Mouse (Mus musculus) limb, embryonic 10.5 days (tissue): ENCODE measurements around the gene Stab1. TPM values are rescaled to one million over a fixed set of nuclear protein-coding genes. Genes with fewer than 3 reads are reported as not detected.

ENCODE experiments used
- DNase-seq: peaks from one replicate; pipeline ENCODE4 v3.0.0-alpha.2; 2017; ENCODE audit warnings: low spot score
- H3K27ac ChIP-seq: fragments of 300-500 bp; sonication (generic); 2 replicates; pipeline ENCODE4 v1.5.1; 2016; ENCODE audit warnings: mild to moderate bottlenecking
- H3K27me3 ChIP-seq: fragments of 300-500 bp; sonication (generic); 2 replicates; pipeline ENCODE4 v1.6.1; 2016; ENCODE audit warnings: low read depth, mild to moderate bottlenecking; ENCODE audit not compliant: poor library complexity, severe bottlenecking
- H3K36me3 ChIP-seq: fragments of 300-500 bp; sonication (generic); 2 replicates; pipeline ENCODE4 v1.6.1; 2016; ENCODE audit warnings: mild to moderate bottlenecking, moderate library complexity
- H3K4me1 ChIP-seq: fragments of 300-500 bp; sonication (generic); 2 replicates; pipeline ENCODE4 v1.6.1; 2016
- H3K4me3 ChIP-seq: fragments of 300-500 bp; sonication (generic); 2 replicates; pipeline ENCODE4 v1.5.1; 2016; ENCODE audit warnings: mild to moderate bottlenecking, moderate library complexity
- H3K9me3 ChIP-seq: fragments of 300-500 bp; sonication (generic); replicated peaks from 2 replicates; pipeline ENCODE4 v1.6.1; 2016; ENCODE audit warnings: mild to moderate bottlenecking
- WGBS: fragments of 180-500 bp; shearing (Covaris S2); methylation state at CpG from one replicate; pipeline ENCODE4 v1.1.7; 2016; 5-methylcytosine and 5-hydroxymethylcytosine counted together
- polyA plus RNA-seq: library from polyadenylated mRNA; unstranded; fragments of >200 nt; fragmentation: Nextera tagmentation; extraction: Ambion mirVana; gene quantifications from 2 replicates; pipeline ENCODE4 v1.2.1, GENCODE M21; 2016

Gene Stab1
- polyA plus RNA-seq, 1 experiment from 2014 or later = 14.5 TPM

- H3K27me3 ChIP-seq = no peaks in the 10 kb centered on the region
- 88% methylated on average over 13 of the region's 13 CpGs for WGBS
- no peak overlapping the region for H3K27ac ChIP-seq
- H3K9me3 ChIP-seq = no peaks in the 10 kb centered on the region
- no peak overlapping the region for H3K4me3 ChIP-seq
- H3K4me1 ChIP-seq = peaks cover 15% of the 10 kb centered on the region
- H3K36me3 ChIP-seq = peaks cover 65% of the 10 kb centered on the region
- no peak for DNase-seq
These were observed 2.5 kb upstream of the Stab1 start for GRCm38 (mm10) chr14:31170963-31171362.

- no peaks in the 10 kb centered on the region for H3K9me3 ChIP-seq
- 83% methylated on average over 6 of the region's 6 CpGs for WGBS
- H3K27me3 ChIP-seq = no peaks in the 10 kb centered on the region
- DNase-seq = no peak
- H3K4me1 ChIP-seq = peaks cover 19% of the 10 kb centered on the region
- H3K27ac ChIP-seq = no peak overlapping the region
- H3K4me3 ChIP-seq = no peak overlapping the region
- peaks cover 51% of the 10 kb centered on the region for H3K36me3 ChIP-seq
These were observed 1.1 kb upstream of the Stab1 start for GRCm38 (mm10) chr14:31169508-31169907.

GRCm38 (mm10) chr14:31166827-31167226 lies 1.6 kb downstream of the Stab1 start:
- Histone ChIP-seq H3K4me1 (peaks cover 19% of the 10 kb centered on the region), H3K36me3 (peaks cover 28% of the 10 kb centered on the region), H3K4me3 (peak overlapping the region; percentile 27), H3K27ac (0 out of 2 replicates have a peak overlapping the region, but pooled peaks have one; percentile 27), H3K9me3 (no peaks in the 10 kb centered on the region), H3K27me3 (no peaks in the 10 kb centered on the region)
- WGBS = 74% methylated on average over 9 of the region's 9 CpGs
- DNase-seq = no peak

- no peak for DNase-seq
- peaks cover 19% of the 10 kb centered on the region for H3K4me1 ChIP-seq
- WGBS = 49% methylated on average over 10 of the region's 10 CpGs
- no peaks in the 10 kb centered on the region for H3K9me3 ChIP-seq
- 0 out of 2 replicates have a peak overlapping the region, but pooled peaks have one; percentile 27 for H3K4me3 ChIP-seq
- H3K27ac ChIP-seq = 0 out of 2 replicates have a peak overlapping the region, but pooled peaks have one; percentile 27
- peaks cover 20% of the 10 kb centered on the region for H3K36me3 ChIP-seq
- no peaks in the 10 kb centered on the region for H3K27me3 ChIP-seq
These were observed 2.3 kb downstream of the Stab1 start for GRCm38 (mm10) chr14:31165991-31166630.

- H3K27ac ChIP-seq = no peak overlapping the region
- peaks cover 20% of the 10 kb centered on the region for H3K4me1 ChIP-seq
- peaks cover 14% of the 10 kb centered on the region for H3K36me3 ChIP-seq
- no peaks in the 10 kb centered on the region for H3K9me3 ChIP-seq
- no peaks in the 10 kb centered on the region for H3K27me3 ChIP-seq
- no peak for DNase-seq
- H3K4me3 ChIP-seq = no peak overlapping the region
- WGBS = 69% methylated on average over 7 of the region's 7 CpGs
These were observed 3.0 kb downstream of the Stab1 start for GRCm38 (mm10) chr14:31165458-31165857.

GRCm38 (mm10) chr14:31165010-31165409 lies 3.4 kb downstream of the Stab1 start:
- Histone ChIP-seq H3K27me3 (no peaks in the 10 kb centered on the region), H3K36me3 (peaks cover 9% of the 10 kb centered on the region), H3K4me1 (peaks cover 23% of the 10 kb centered on the region), H3K4me3 (no peak overlapping the region), H3K9me3 (no peaks in the 10 kb centered on the region), H3K27ac (no peak overlapping the region)
- 77% methylated on average over 2 of the region's 2 CpGs for WGBS
- DNase-seq = no peak

- 85% methylated on average over 8 of the region's 8 CpGs for WGBS
- Histone ChIP-seq H3K4me3 (no peak overlapping the region), H3K27ac (no peak overlapping the region), H3K36me3 (0 out of 2 replicates have a peak, but pooled peaks cover 4% of the 10 kb centered on the region), H3K9me3 (no peaks in the 10 kb centered on the region), H3K27me3 (no peaks in the 10 kb centered on the region), H3K4me1 (peaks cover 23% of the 10 kb centered on the region)
- DNase-seq = no peak
These were observed 4.4 kb downstream of the Stab1 start for GRCm38 (mm10) chr14:31164067-31164466.

GRCm38 (mm10) chr14:31161638-31162037 lies 6.8 kb downstream of the Stab1 start:
- Histone ChIP-seq H3K4me3 (no peak overlapping the region), H3K9me3 (no peaks in the 10 kb centered on the region), H3K27me3 (no peaks in the 10 kb centered on the region), H3K36me3 (0 out of 2 replicates have a peak, but pooled peaks cover 4% of the 10 kb centered on the region), H3K4me1 (peaks cover 13% of the 10 kb centered on the region), H3K27ac (no peak overlapping the region)
- no peak for DNase-seq
- 80% methylated on average over 10 of the region's 10 CpGs for WGBS

GRCm38 (mm10) chr14:31161191-31161590 lies 7.2 kb downstream of the Stab1 start:
- 90% methylated on average over 7 of the region's 7 CpGs for WGBS
- Histone ChIP-seq H3K4me1 (peaks cover 9% of the 10 kb centered on the region), H3K27me3 (no peaks in the 10 kb centered on the region), H3K36me3 (0 out of 2 replicates have a peak, but pooled peaks cover 4% of the 10 kb centered on the region), H3K27ac (no peak overlapping the region), H3K9me3 (no peaks in the 10 kb centered on the region), H3K4me3 (no peak overlapping the region)
- DNase-seq = no peak

GRCm38 (mm10) chr14:31160196-31161150 lies 8.0 kb downstream of the Stab1 start:
- Histone ChIP-seq H3K36me3 (0 out of 2 replicates have a peak, but pooled peaks cover 4% of the 10 kb centered on the region), H3K4me1 (peaks cover 5% of the 10 kb centered on the region; the same call in 1 of the 2 replicates), H3K9me3 (no peaks in the 10 kb centered on the region), H3K27ac (no peak overlapping the region), H3K27me3 (no peaks in the 10 kb centered on the region), H3K4me3 (no peak overlapping the region)
- 84% methylated on average over 27 of the region's 27 CpGs for WGBS
- no peak for DNase-seq

- WGBS = 93% methylated on average over 11 of the region's 11 CpGs
- no peaks in the 10 kb centered on the region for H3K4me1 ChIP-seq
- no peak for DNase-seq
- H3K27me3 ChIP-seq = no peaks in the 10 kb centered on the region
- H3K4me3 ChIP-seq = no peak overlapping the region
- H3K36me3 ChIP-seq = peaks cover 33% of the 10 kb centered on the region
- H3K27ac ChIP-seq = no peak overlapping the region
- H3K9me3 ChIP-seq = no peaks in the 10 kb centered on the region; the same call in 1 of the 2 replicates
These were observed 22.7 kb downstream of the Stab1 start for GRCm38 (mm10) chr14:31145694-31146093.

GRCm38 (mm10) chr14:31141011-31141410 lies 27.4 kb downstream of the Stab1 start:
- 96% methylated on average over 14 of the region's 14 CpGs for WGBS
- no peaks in the 10 kb centered on the region; the same call in 1 of the 2 replicates for H3K9me3 ChIP-seq
- no peaks in the 10 kb centered on the region for H3K27me3 ChIP-seq
- no peaks in the 10 kb centered on the region for H3K4me1 ChIP-seq
- H3K4me3 ChIP-seq = no peak overlapping the region
- DNase-seq = no peak
- H3K36me3 ChIP-seq = peaks cover 80% of the 10 kb centered on the region
- H3K27ac ChIP-seq = no peak overlapping the region

- no peaks in the 10 kb centered on the region for H3K27me3 ChIP-seq
- no peak overlapping the region for H3K27ac ChIP-seq
- no peaks in the 10 kb centered on the region for H3K4me1 ChIP-seq
- WGBS = 92% methylated on average over 15 of the region's 15 CpGs
- H3K9me3 ChIP-seq = no peaks in the 10 kb centered on the region; the same call in 1 of the 2 replicates
- H3K4me3 ChIP-seq = no peak overlapping the region
- H3K36me3 ChIP-seq = peaks cover 88% of the 10 kb centered on the region
- no peak for DNase-seq
These were observed 28.3 kb downstream of the Stab1 start for GRCm38 (mm10) chr14:31140141-31140540.
